Mouse (Mus musculus): ENCODE data around the gene Etl4.

DNA sequence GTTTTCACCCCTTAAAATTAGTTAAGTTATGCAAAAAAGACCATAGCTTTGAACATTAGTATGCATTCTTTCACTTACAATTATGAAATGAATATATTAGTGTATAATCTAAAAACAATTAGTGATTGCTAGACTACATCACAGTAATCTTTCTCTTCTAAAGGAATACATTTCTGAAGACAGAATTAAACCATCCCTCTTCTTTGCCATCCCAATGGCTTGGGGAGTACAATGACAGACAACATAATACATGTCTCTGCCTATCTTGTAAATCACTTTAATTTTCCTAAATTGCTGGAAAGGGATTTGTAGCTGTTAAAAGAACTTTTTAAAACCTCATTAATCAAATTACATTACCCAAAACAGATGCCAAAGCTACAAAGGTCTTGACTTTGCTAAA, 216.3 kb downstream of the Etl4 start:
- TF ChIP-seq CTCF (IDR thresholded peaks at IDR 0.05; ENCODE audit: low read depth) (no peak), EP300 (IDR thresholded peaks at IDR 0.05; ENCODE audit: low read depth) (no peak)

All from liver, embryonic 14.5 days (tissue).